Mouse (Mus musculus) hematopoietic multipotent progenitor cell, adult 10-12 weeks (in vitro differentiated cells): Measurements from ENCODE around the gene Impad1. TPM values are rescaled to one million over a fixed set of nuclear protein-coding genes. Genes with fewer than 3 reads are reported as not detected.

Experiments used
- polyA plus RNA-seq: library from polyadenylated mRNA; stranded (reverse); fragments of >175 nt; gene quantifications from 2 replicates; pipeline ENCODE4 v1.2.3, GENCODE M21; 2012; ENCODE audit warnings: low replicate concordance

The Impad1 gene
- 2.2 and 3.9 TPM in 2 replicates for polyA plus RNA-seq

GRCm38 (mm10) chr4:4792992-4793834 is at the start of gene Impad1:
Gene Impad1 (minus strand): TSS chr4:4793355.

